Mouse (Mus musculus) heart, embryonic 15.5 days (tissue): Measurements from ENCODE around the gene Immp2l. TPM values are rescaled to one million over a fixed set of nuclear protein-coding genes. Genes with fewer than 3 reads are reported as not detected.
"Not testable (repeated sequence)": the region's sequence is repeated elsewhere in the genome, so short reads cannot be mapped to it uniquely, and the experiment has no call there.

Source experiments
- ATAC-seq: fragments of 200-750 bp; cut with Nextera tagmentation; replicated peaks from 2 replicates; pipeline ENCODE4 v1.8.0; 2017; ENCODE audit warnings: low read depth, moderate TSS enrichment; ENCODE audit not compliant: insufficient number of reproducible peaks, insufficient read depth, low FRiP score
- H3K27ac ChIP-seq: fragments of 300-500 bp; sonication (generic); 2 replicates; pipeline ENCODE4 v1.5.1; 2015; ENCODE audit warnings: mild to moderate bottlenecking, inconsistent platforms
- H3K27me3 ChIP-seq: fragments of 300-500 bp; sonication (generic); 2 replicates; pipeline ENCODE4 v1.6.1; 2015; ENCODE audit warnings: inconsistent platforms
- H3K36me3 ChIP-seq: fragments of 300-500 bp; sonication (generic); 2 replicates; pipeline ENCODE4 v1.6.1; 2015; ENCODE audit warnings: mild to moderate bottlenecking, inconsistent platforms
- H3K4me1 ChIP-seq: fragments of 300-500 bp; sonication (generic); replicated peaks from 2 replicates; pipeline ENCODE4 v1.6.1; 2015; ENCODE audit warnings: inconsistent platforms
- H3K4me2 ChIP-seq: fragments of 300-500 bp; sonication (generic); 2 replicates; pipeline ENCODE4 v1.6.1; 2015; ENCODE audit warnings: inconsistent platforms, mild to moderate bottlenecking, moderate library complexity
- H3K4me3 ChIP-seq: fragments of 300-500 bp; sonication (generic); 2 replicates; pipeline ENCODE4 v1.5.1; 2015; ENCODE audit warnings: mild to moderate bottlenecking, inconsistent platforms
- H3K9ac ChIP-seq: fragments of 300-500 bp; sonication (generic); 2 replicates; pipeline ENCODE4 v1.6.1; 2015; ENCODE audit warnings: mild to moderate bottlenecking, inconsistent platforms
- H3K9me3 ChIP-seq: fragments of 300-500 bp; sonication (generic); replicated peaks from 2 replicates; pipeline ENCODE4 v1.6.1; 2016; ENCODE audit warnings: inconsistent platforms
- WGBS: fragments of 180-500 bp; shearing (Covaris S2); methylation state at CpG from one replicate; pipeline ENCODE4 v1.1.7; 2015; ENCODE audit warnings: mixed read lengths; 5-methylcytosine and 5-hydroxymethylcytosine counted together
- polyA plus RNA-seq: library from polyadenylated mRNA; unstranded; fragments of >200 nt; fragmentation: Nextera tagmentation; extraction: Ambion mirVana; gene quantifications from 2 replicates; pipeline ENCODE4 v1.2.1, GENCODE M21; 2015

Gene Immp2l
- polyA plus RNA-seq, result 7.6 and 8.3 TPM in 2 replicates

- 3% methylated on average over 52 of the region's 68 CpGs for WGBS
- peak within 1 kb of the TSS; percentile 50; the same call in 1 of the 2 replicates for H3K27ac ChIP-seq
Measured at GRCm38 (mm10) chr12:41023511-41024421, at the start of gene Immp2l. Immp2l (plus strand) TSS chr12:41024090.

GRCm38 (mm10) chr12:40978719-40979500 is 45.0 kb upstream of the Immp2l start:
- H3K4me3 ChIP-seq, result no peak overlapping the region
- H3K4me2 ChIP-seq, result no peak overlapping the region
- H3K4me1 ChIP-seq, result no peaks in the 10 kb centered on the region
- H3K9me3 ChIP-seq, result no peaks in the 10 kb centered on the region
- H3K27me3 ChIP-seq, result no peaks in the 10 kb centered on the region
- H3K36me3 ChIP-seq, result no peaks in the 10 kb centered on the region
- no peak for ATAC-seq
- H3K9ac ChIP-seq, result no peak overlapping the region
- 75% methylated on average over 2 of the region's 2 CpGs for WGBS
- H3K27ac ChIP-seq, result no peak overlapping the region

More at GRCm38 (mm10) chr12:41023511-41024421, at the start of gene Immp2l:
- Histone ChIP-seq H3K9me3 (no peaks in the 10 kb centered on the region), H3K4me3 (peak within 1 kb of the TSS; percentile 64), H3K4me2 (peak within 1 kb of the TSS; percentile 81), H3K36me3 (no peaks in the 10 kb centered on the region), H3K27me3 (no peaks in the 10 kb centered on the region), H3K9ac (peak within 1 kb of the TSS; percentile 75), H3K4me1 (no peaks in the 10 kb centered on the region)
- ATAC-seq, result peak; percentile 97

- H3K9me3 ChIP-seq, result no peaks in the 10 kb centered on the region
- no peaks in the 10 kb centered on the region for H3K27me3 ChIP-seq
- no peak overlapping the region for H3K9ac ChIP-seq
- ATAC-seq, result no peak
- no peaks in the 10 kb centered on the region for H3K36me3 ChIP-seq
- H3K4me1 ChIP-seq, result no peaks in the 10 kb centered on the region
- no peak overlapping the region for H3K4me3 ChIP-seq
- no peak overlapping the region for H3K4me2 ChIP-seq
- WGBS, result 69% methylated on average over 4 of the region's 4 CpGs
- H3K27ac ChIP-seq, result no peak overlapping the region
Measured at GRCm38 (mm10) chr12:40979716-40980115, 44.2 kb upstream of the Immp2l start.

- no peak overlapping the region for H3K4me2 ChIP-seq
- no peak for ATAC-seq
- no peak overlapping the region for H3K9ac ChIP-seq
- H3K27ac ChIP-seq, result no peak overlapping the region
- H3K4me1 ChIP-seq, result no peaks in the 10 kb centered on the region
- H3K9me3 ChIP-seq, result no peaks in the 10 kb centered on the region
- H3K27me3 ChIP-seq, result no peaks in the 10 kb centered on the region
- WGBS, result 58% methylated on average over 3 of the region's 3 CpGs
- no peaks in the 10 kb centered on the region for H3K36me3 ChIP-seq
- no peak overlapping the region for H3K4me3 ChIP-seq
Measured at GRCm38 (mm10) chr12:40980160-40980559, 43.7 kb upstream of the Immp2l start.

- Histone ChIP-seq H3K9ac (no peak overlapping the region), H3K4me1 (no peaks in the 10 kb centered on the region), H3K27me3 (no peaks in the 10 kb centered on the region), H3K9me3 (no peaks in the 10 kb centered on the region), H3K36me3 (no peaks in the 10 kb centered on the region), H3K4me3 (no peak overlapping the region), H3K4me2 (no peak overlapping the region), H3K27ac (no peak overlapping the region)
- 72% methylated on average over 1 of the region's 1 CpGs for WGBS
- ATAC-seq, result no peak
Measured at GRCm38 (mm10) chr12:40983021-40983420, 40.9 kb upstream of the Immp2l start.

GRCm38 (mm10) chr12:40984735-40985134 is 39.2 kb upstream of the Immp2l start:
- ATAC-seq, result no peak
- H3K9ac ChIP-seq, result no peak overlapping the region
- H3K4me2 ChIP-seq, result no peak overlapping the region
- no peak overlapping the region for H3K27ac ChIP-seq
- H3K4me3 ChIP-seq, result no peak overlapping the region
- H3K9me3 ChIP-seq, result no peaks in the 10 kb centered on the region
- 38% methylated on average over 4 of the region's 4 CpGs for WGBS
- H3K4me1 ChIP-seq, result no peaks in the 10 kb centered on the region
- no peaks in the 10 kb centered on the region for H3K36me3 ChIP-seq
- H3K27me3 ChIP-seq, result no peaks in the 10 kb centered on the region

- H3K27ac ChIP-seq, result no peak overlapping the region
- no peaks in the 10 kb centered on the region for H3K9me3 ChIP-seq
- ATAC-seq, result no peak
- no peak overlapping the region for H3K9ac ChIP-seq
- H3K36me3 ChIP-seq, result no peaks in the 10 kb centered on the region
- no peaks in the 10 kb centered on the region for H3K4me1 ChIP-seq
- no peak overlapping the region for H3K4me3 ChIP-seq
- H3K4me2 ChIP-seq, result no peak overlapping the region
- WGBS, result 64% methylated on average over 4 of the region's 4 CpGs
- H3K27me3 ChIP-seq, result no peaks in the 10 kb centered on the region
Measured at GRCm38 (mm10) chr12:40985791-40986190, 38.1 kb upstream of the Immp2l start.

- Histone ChIP-seq H3K27ac (no peak overlapping the region), H3K4me1 (no peaks in the 10 kb centered on the region), H3K9ac (no peak overlapping the region), H3K4me3 (no peak overlapping the region), H3K9me3 (no peaks in the 10 kb centered on the region), H3K4me2 (no peak overlapping the region), H3K27me3 (no peaks in the 10 kb centered on the region), H3K36me3 (no peaks in the 10 kb centered on the region)
- WGBS, result 85% methylated on average over 9 of the region's 9 CpGs
- ATAC-seq, result no peak
Measured at GRCm38 (mm10) chr12:40988311-40989065, 35.4 kb upstream of the Immp2l start.

- no peak for ATAC-seq
Measured at GRCm38 (mm10) chr12:40991647-40992046, 32.2 kb upstream of the Immp2l start.

GRCm38 (mm10) chr12:40992237-40992636 is 31.7 kb upstream of the Immp2l start:
- not testable (repeated sequence) for ATAC-seq, H3K9me3 ChIP-seq, H3K27me3 ChIP-seq, H3K4me2 ChIP-seq, H3K9ac ChIP-seq, H3K27ac ChIP-seq, H3K36me3 ChIP-seq, H3K4me3 ChIP-seq, H3K4me1 ChIP-seq
- 61% methylated on average over 1 of the region's 1 CpGs for WGBS

More at GRCm38 (mm10) chr12:40991647-40992046, 32.2 kb upstream of the Immp2l start:
- Histone ChIP-seq H3K4me2 (no peak overlapping the region), H3K9me3 (no peaks in the 10 kb centered on the region), H3K27me3 (no peaks in the 10 kb centered on the region), H3K9ac (no peak overlapping the region), H3K4me3 (no peak overlapping the region), H3K4me1 (no peaks in the 10 kb centered on the region), H3K27ac (no peak overlapping the region), H3K36me3 (no peaks in the 10 kb centered on the region)
- 86% methylated on average over 4 of the region's 4 CpGs for WGBS

GRCm38 (mm10) chr12:40994846-40995245 is 29.0 kb upstream of the Immp2l start:
- 84% methylated on average over 2 of the region's 2 CpGs for WGBS
- Histone ChIP-seq H3K4me2 (no peak overlapping the region), H3K27ac (no peak overlapping the region), H3K4me1 (no peaks in the 10 kb centered on the region), H3K36me3 (no peaks in the 10 kb centered on the region), H3K27me3 (no peaks in the 10 kb centered on the region), H3K4me3 (no peak overlapping the region), H3K9ac (no peak overlapping the region), H3K9me3 (no peaks in the 10 kb centered on the region)
- ATAC-seq, result no peak
